Mouse (Mus musculus) midbrain, postnatal 0 days (tissue): ENCODE results near the gene Clec2d. TPM values are rescaled to one million over a fixed set of nuclear protein-coding genes. Genes with fewer than 3 reads are reported as not detected.
A peak's percentile ranks its signal among the peaks of the same experiment; 100 is the strongest.

Experiments used
- ATAC-seq: fragments of 200-750 bp; cut with Nextera tagmentation; 2 replicates; pipeline ENCODE4 v1.8.0; 2017; ENCODE audit warnings: moderate number of reproducible peaks, mild to moderate bottlenecking, moderate TSS enrichment, moderate library complexity; ENCODE audit not compliant: low FRiP score
- DNase-seq: peaks from one replicate; pipeline ENCODE4 v3.0.0-alpha.2; 2015; ENCODE audit warnings: low spot score
- H3K27ac ChIP-seq: fragments of 300-500 bp; sonication (generic); 2 replicates; pipeline ENCODE4 v1.5.1; 2014; ENCODE audit warnings: low read depth, mild to moderate bottlenecking, low read length, mixed read lengths
- H3K27me3 ChIP-seq: fragments of 300-500 bp; sonication (generic); 2 replicates; pipeline ENCODE4 v1.6.1; 2014; ENCODE audit warnings: low read length, control low read depth, mixed read lengths; ENCODE audit not compliant: insufficient read depth
- H3K36me3 ChIP-seq: fragments of 300-500 bp; sonication (generic); 2 replicates; pipeline ENCODE4 v1.6.1; 2014; ENCODE audit warnings: low read length, control low read depth, mixed read lengths; ENCODE audit not compliant: insufficient read depth
- H3K4me1 ChIP-seq: fragments of 300-500 bp; sonication (generic); 2 replicates; pipeline ENCODE4 v1.6.1; 2014; ENCODE audit warnings: mild to moderate bottlenecking, control low read depth, antibody characterized with exemption, low read length, mixed read lengths; ENCODE audit not compliant: insufficient read depth
- H3K4me2 ChIP-seq: fragments of 300-500 bp; sonication (generic); 2 replicates; pipeline ENCODE4 v1.6.1; 2014; ENCODE audit warnings: low read depth, mild to moderate bottlenecking, low read length, mixed read lengths; ENCODE audit not compliant: poor library complexity, severe bottlenecking
- H3K4me3 ChIP-seq: fragments of 300-500 bp; sonication (generic); 2 replicates; pipeline ENCODE4 v1.5.1; 2014; ENCODE audit warnings: low read depth, mild to moderate bottlenecking, low read length, moderate library complexity
- H3K9ac ChIP-seq: fragments of 300-500 bp; sonication (generic); replicated peaks from 2 replicates; pipeline ENCODE4 v1.6.1; 2014; ENCODE audit warnings: mild to moderate bottlenecking, low read length, moderate library complexity, mixed read lengths; ENCODE audit not compliant: poor library complexity, severe bottlenecking
- H3K9me3 ChIP-seq: fragments of 300-500 bp; sonication (generic); 2 replicates; pipeline ENCODE4 v1.6.1; 2016; ENCODE audit warnings: low read length, control low read depth
- CTCF ChIP-seq: IDR thresholded peaks from 2 replicates; pipeline ENCODE4 v1.5.1; 2016; ENCODE audit warnings: antibody characterized with exemption, mild to moderate bottlenecking
- WGBS: fragments of 180-500 bp; shearing (Covaris S2); extraction: QIAGEN DNeasy Blood & Tissue Kit; methylation state at CpG from one replicate; pipeline ENCODE4 v1.1.7; 2014; 5-methylcytosine and 5-hydroxymethylcytosine counted together
- polyA plus RNA-seq: library from polyadenylated mRNA; unstranded; fragments of >200 nt; fragmentation: Nextera tagmentation; extraction: Ambion mirVana; gene quantifications from 2 replicates; pipeline ENCODE4 v1.2.1, GENCODE M21; 2015
- total RNA-seq: library from RNA; depleted of rRNA; stranded (reverse); fragments of >200 nt; gene quantifications from 2 replicates; pipeline ENCODE4 v1.2.3, GENCODE M21; 2014; rRNA removed

Clec2d gene
- total RNA-seq (11.0 and 12.9 TPM in 2 replicates), polyA plus RNA-seq (0.13 TPM in 1 of 2 replicates, not detected in the other)

- Histone ChIP-seq H3K4me2 (peak within 1 kb of the TSS; percentile 48), H3K9me3 (no peaks in the 10 kb centered on the region), H3K4me3 (peak within 1 kb of the TSS; percentile 35), H3K9ac (peak within 1 kb of the TSS; percentile 44), H3K36me3 (no peaks in the 10 kb centered on the region), H3K4me1 (no peaks in the 10 kb centered on the region), H3K27ac (peak within 1 kb of the TSS; percentile 62), H3K27me3 (no peaks in the 10 kb centered on the region)
- TF ChIP-seq CTCF = peak; percentile 62
- ATAC-seq = peak; percentile 84
- DNase-seq = peak; percentile 91
- WGBS = under 1% methylated on average over 15 of the region's 15 CpGs
Measured at GRCm38 (mm10) chr6:129180403-129181169, at the start of gene Clec2d. Clec2d (plus strand) TSS chr6:129180615.

- Histone ChIP-seq H3K4me1 (no peaks in the 10 kb centered on the region), H3K4me3 (no peak overlapping the region), H3K4me2 (no peak overlapping the region), H3K27me3 (no peaks in the 10 kb centered on the region), H3K9ac (no peak overlapping the region), H3K36me3 (no peaks in the 10 kb centered on the region), H3K9me3 (no peaks in the 10 kb centered on the region), H3K27ac (no peak overlapping the region)
- 76% methylated on average over 4 of the region's 4 CpGs for WGBS
- DNase-seq (no peak), ATAC-seq (no peak)
- no peak for TF ChIP-seq CTCF
Measured at GRCm38 (mm10) chr6:129132604-129133341, 47.6 kb upstream of the Clec2d start.

- ATAC-seq (no peak), DNase-seq (no peak)
- Histone ChIP-seq H3K9ac (no peak overlapping the region), H3K4me2 (no peak overlapping the region), H3K36me3 (no peaks in the 10 kb centered on the region), H3K4me1 (no peaks in the 10 kb centered on the region), H3K9me3 (no peaks in the 10 kb centered on the region), H3K4me3 (no peak overlapping the region), H3K27ac (no peak overlapping the region), H3K27me3 (no peaks in the 10 kb centered on the region)
- TF ChIP-seq CTCF = no peak
- 95% methylated on average over 2 of the region's 2 CpGs for WGBS
Measured at GRCm38 (mm10) chr6:129146812-129147211, 33.6 kb upstream of the Clec2d start.

- no peaks in the 10 kb centered on the region for H3K4me1 ChIP-seq
- H3K4me2 ChIP-seq = no peak overlapping the region
- ATAC-seq = no peak
- 90% methylated on average over 3 of the region's 3 CpGs for WGBS
- no peak overlapping the region for H3K9ac ChIP-seq
- no peak overlapping the region for H3K4me3 ChIP-seq
- no peak for DNase-seq
- H3K27me3 ChIP-seq = no peaks in the 10 kb centered on the region
- TF ChIP-seq CTCF = no peak
- no peaks in the 10 kb centered on the region for H3K36me3 ChIP-seq
- H3K27ac ChIP-seq = no peak overlapping the region
- no peaks in the 10 kb centered on the region for H3K9me3 ChIP-seq
Measured at GRCm38 (mm10) chr6:129160103-129160502, 20.3 kb upstream of the Clec2d start.

GRCm38 (mm10) chr6:129161136-129161535 is 19.3 kb upstream of the Clec2d start:
- no peak for TF ChIP-seq CTCF
- Histone ChIP-seq H3K36me3 (no peaks in the 10 kb centered on the region), H3K9me3 (no peaks in the 10 kb centered on the region), H3K9ac (no peak overlapping the region), H3K27me3 (no peaks in the 10 kb centered on the region), H3K4me3 (no peak overlapping the region), H3K4me1 (no peaks in the 10 kb centered on the region), H3K27ac (no peak overlapping the region), H3K4me2 (no peak overlapping the region)
- 87% methylated on average over 3 of the region's 3 CpGs for WGBS
- ATAC-seq = no peak
- DNase-seq = no peak

GRCm38 (mm10) chr6:129161951-129162350 is 18.5 kb upstream of the Clec2d start:
- no peak for TF ChIP-seq CTCF
- DNase-seq (peak; percentile 8), ATAC-seq (no peak)
- H3K4me3 ChIP-seq = no peak overlapping the region
- no peaks in the 10 kb centered on the region for H3K4me1 ChIP-seq
- H3K27me3 ChIP-seq = no peaks in the 10 kb centered on the region
- no peak overlapping the region for H3K9ac ChIP-seq
- no peak overlapping the region for H3K4me2 ChIP-seq
- no peaks in the 10 kb centered on the region for H3K36me3 ChIP-seq
- H3K9me3 ChIP-seq = no peaks in the 10 kb centered on the region
- no peak overlapping the region for H3K27ac ChIP-seq
